Mouse (Mus musculus): ENCODE data around the gene Ccdc146. TPM values are rescaled to one million over a fixed set of nuclear protein-coding genes. Genes with fewer than 3 reads are reported as not detected.
"Not testable (repeated sequence)": the region's sequence is repeated elsewhere in the genome, so short reads cannot be mapped to it uniquely, and the experiment has no call there.

The Ccdc146 gene
- total RNA-seq, 1 experiment from 2014 or later, result 17.1 TPM

GRCm38 (mm10) chr5:21358648-21359047 lies 65.8 kb downstream of the Ccdc146 start:
- no peak for ATAC-seq (ENCODE audit: extremely low read depth, insufficient number of reproducible peaks, low FRiP score, poor library complexity, severe bottlenecking)

- ATAC-seq (ENCODE audit: extremely low read depth, insufficient number of reproducible peaks, low FRiP score, poor library complexity, severe bottlenecking), result no peak
These were observed 72.8 kb downstream of the Ccdc146 start for GRCm38 (mm10) chr5:21351678-21352077.

- ATAC-seq (ENCODE audit: extremely low read depth, insufficient number of reproducible peaks, low FRiP score, poor library complexity, severe bottlenecking), result no peak
These were observed 76.1 kb downstream of the Ccdc146 start for GRCm38 (mm10) chr5:21348366-21348765.

DNA sequence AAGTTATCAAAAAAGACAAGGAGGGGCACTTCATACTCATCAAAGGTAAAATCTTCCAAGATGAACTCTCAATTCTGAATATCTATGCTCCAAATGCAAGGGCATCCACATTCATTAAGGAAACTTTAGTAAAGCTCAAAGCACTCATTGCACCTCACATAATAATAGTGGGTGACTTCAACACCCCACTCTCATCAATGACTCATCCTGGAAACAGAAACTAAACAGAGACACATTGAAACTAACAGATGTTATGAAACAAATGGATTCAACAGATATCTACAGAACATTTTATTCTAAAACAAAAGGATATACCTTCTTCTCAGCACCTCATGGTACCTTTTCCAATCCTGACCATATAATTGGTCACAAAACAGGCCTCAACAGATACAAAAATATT lies 82.2 kb downstream of the Ccdc146 start:
- ATAC-seq (ENCODE audit: extremely low read depth, insufficient number of reproducible peaks, low FRiP score, poor library complexity, severe bottlenecking), result not testable (repeated sequence)

GRCm38 (mm10) chr5:21332119-21332518 lies 92.4 kb downstream of the Ccdc146 start:
- peak; percentile 85 for ATAC-seq (ENCODE audit: extremely low read depth, insufficient number of reproducible peaks, low FRiP score, poor library complexity, severe bottlenecking)

- peak; percentile 43 for ATAC-seq (ENCODE audit: extremely low read depth, insufficient number of reproducible peaks, low FRiP score, poor library complexity, severe bottlenecking)
These were observed 92.8 kb downstream of the Ccdc146 start for GRCm38 (mm10) chr5:21331656-21332055.

- no peak for ATAC-seq (ENCODE audit: extremely low read depth, insufficient number of reproducible peaks, low FRiP score, poor library complexity, severe bottlenecking)
These were observed 94.5 kb downstream of the Ccdc146 start for GRCm38 (mm10) chr5:21329672-21330665.

GRCm38 (mm10) chr5:21328560-21328959 lies 95.9 kb downstream of the Ccdc146 start:
- ATAC-seq (ENCODE audit: extremely low read depth, insufficient number of reproducible peaks, low FRiP score, poor library complexity, severe bottlenecking), result no peak

DNA sequence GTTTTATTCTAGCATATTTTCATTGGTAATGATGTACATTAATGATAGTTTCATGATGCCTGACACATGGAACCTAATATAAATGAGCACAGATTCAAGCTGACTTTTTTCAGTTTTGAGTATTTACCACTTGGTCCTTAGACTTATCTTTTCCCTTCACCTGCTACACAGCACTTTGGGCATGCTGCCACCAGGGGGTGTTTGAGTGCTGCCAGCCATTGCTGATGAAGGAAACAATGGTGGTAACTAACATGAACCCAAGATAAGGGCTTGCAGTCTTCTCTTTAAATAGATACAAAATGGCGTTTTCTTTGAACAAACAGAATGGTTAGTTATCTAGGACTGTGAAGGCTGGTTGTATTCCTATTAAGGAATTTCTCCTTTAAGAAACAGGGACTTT lies 98.0 kb downstream of the Ccdc146 start:
- ATAC-seq (ENCODE audit: extremely low read depth, insufficient number of reproducible peaks, low FRiP score, poor library complexity, severe bottlenecking), result peak; percentile 97

DNA sequence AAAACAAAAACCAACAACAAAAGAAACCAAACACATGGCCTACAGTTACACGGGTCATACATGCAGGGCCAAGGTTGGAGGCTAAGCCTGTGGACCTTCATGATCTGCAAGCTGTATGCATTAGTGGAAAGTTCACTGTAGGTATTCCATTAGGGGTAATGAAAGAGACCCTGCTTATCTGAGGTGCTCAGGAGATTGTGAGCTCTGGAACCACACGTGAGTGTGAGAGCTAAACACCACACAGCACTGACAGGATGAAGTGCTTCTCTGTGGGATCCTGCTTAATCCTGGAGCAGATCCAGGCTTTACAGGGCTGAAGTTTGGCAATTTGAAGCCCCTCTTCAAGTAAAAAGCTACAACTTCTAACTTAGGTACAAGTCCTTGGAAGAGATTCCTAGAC lies 104.3 kb downstream of the Ccdc146 start:
- ATAC-seq (ENCODE audit: extremely low read depth, insufficient number of reproducible peaks, low FRiP score, poor library complexity, severe bottlenecking), result no peak

- no peak for ATAC-seq (ENCODE audit: extremely low read depth, insufficient number of reproducible peaks, low FRiP score, poor library complexity, severe bottlenecking)
These were observed 109.8 kb downstream of the Ccdc146 start for GRCm38 (mm10) chr5:21314696-21315095.

GRCm38 (mm10) chr5:21307165-21307564 lies 117.3 kb downstream of the Ccdc146 start:
- no peak for ATAC-seq (ENCODE audit: extremely low read depth, insufficient number of reproducible peaks, low FRiP score, poor library complexity, severe bottlenecking)

- ATAC-seq (ENCODE audit: extremely low read depth, insufficient number of reproducible peaks, low FRiP score, poor library complexity, severe bottlenecking), result no peak
These were observed 123.5 kb downstream of the Ccdc146 start for GRCm38 (mm10) chr5:21301011-21301410.

DNA sequence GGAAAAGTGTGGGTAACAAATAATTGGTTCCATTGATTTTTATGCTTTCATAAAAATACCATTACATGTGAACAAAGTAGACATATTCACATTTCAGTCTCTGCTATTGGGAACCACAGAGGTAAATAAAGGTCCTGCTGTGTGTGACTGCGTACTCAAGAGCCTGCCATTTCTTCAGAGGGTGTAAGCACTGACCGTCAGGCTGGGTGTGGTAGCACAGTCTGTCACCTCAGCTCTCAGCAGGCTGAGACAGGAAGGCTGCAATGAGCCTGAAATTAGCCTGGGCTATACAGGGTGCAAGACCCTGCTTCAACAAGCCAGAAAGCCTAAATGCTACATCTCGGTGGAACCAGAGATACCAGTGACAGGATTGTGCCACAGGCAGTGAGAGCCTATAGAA lies 124.4 kb downstream of the Ccdc146 start:
- ATAC-seq (ENCODE audit: extremely low read depth, insufficient number of reproducible peaks, low FRiP score, poor library complexity, severe bottlenecking), result no peak

DNA sequence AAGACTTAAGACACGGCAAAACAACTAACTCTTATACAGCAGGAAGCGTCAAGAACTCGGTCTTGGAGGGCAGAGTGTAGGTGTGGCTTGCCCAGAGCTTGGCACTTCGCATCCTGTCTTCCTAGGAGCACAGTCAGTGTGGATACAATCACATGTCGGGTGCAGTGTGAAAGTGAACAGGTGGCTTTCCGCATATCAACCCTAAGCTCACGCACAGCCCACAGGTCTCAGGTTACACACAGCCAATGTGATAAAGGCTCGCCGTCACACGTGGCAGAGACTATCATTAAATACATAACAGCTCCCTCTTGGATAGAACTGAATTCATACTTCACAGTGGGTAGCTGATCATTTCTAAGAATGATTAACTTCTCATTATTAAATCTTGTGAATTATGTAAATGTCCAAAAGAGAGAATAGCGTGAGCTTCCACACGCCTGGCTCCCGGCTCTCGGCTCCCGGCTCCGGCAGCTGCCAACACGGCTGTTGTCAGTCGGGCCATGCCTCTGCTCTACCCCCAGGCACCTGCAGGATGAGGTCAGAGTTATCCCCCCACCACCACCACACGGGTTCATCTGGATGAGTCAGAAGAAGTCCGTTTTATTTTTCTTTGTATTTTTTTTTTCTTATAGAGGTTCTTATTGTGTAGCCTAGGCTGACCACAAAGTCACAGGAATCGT lies 125.3 kb downstream of the Ccdc146 start:
- ATAC-seq (ENCODE audit: extremely low read depth, insufficient number of reproducible peaks, low FRiP score, poor library complexity, severe bottlenecking), result no peak

GRCm38 (mm10) chr5:21295683-21296082 lies 128.8 kb downstream of the Ccdc146 start:
- peak; percentile 81 for ATAC-seq (ENCODE audit: extremely low read depth, insufficient number of reproducible peaks, low FRiP score, poor library complexity, severe bottlenecking)

GRCm38 (mm10) chr5:21290594-21290993 lies 133.9 kb downstream of the Ccdc146 start:
- ATAC-seq (ENCODE audit: extremely low read depth, insufficient number of reproducible peaks, low FRiP score, poor library complexity, severe bottlenecking), result no peak

DNA sequence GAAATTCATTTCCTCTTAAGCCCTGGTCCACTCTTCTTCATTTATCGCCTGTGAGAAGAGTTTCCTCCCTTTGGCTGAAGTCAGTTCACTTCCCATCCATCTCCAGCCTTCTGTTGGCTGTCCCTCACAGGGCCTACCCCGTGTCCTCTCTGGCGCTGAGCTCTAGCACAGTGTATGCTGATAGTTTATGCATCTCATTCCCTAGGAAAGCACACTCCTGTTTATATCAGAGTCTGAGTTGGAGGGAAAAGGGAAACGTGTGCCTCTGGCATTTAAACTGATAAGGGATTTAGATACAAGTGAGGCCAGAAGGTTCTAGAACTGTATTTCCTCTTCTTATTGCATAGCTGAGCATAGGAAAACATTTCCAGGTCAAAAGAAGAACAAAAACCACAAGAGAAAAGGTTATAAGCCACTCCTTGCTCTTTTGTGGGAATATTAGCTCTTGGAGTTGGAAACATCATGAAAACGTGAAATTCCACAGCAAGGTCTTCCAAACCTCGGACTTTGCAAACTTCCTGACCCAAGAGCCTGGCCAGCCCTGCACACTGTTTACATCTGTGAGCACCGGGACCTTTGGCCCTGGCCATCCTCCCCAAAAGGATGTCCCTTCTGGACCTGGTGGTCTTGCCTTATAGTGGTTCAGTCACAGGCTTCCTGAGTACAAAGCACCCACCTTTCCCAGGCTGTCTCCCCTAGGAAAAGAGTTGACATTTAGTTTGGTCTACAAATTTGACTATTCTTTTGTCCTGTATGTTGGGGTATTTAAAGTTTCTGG lies 135.6 kb downstream of the Ccdc146 start:
- ATAC-seq (ENCODE audit: extremely low read depth, insufficient number of reproducible peaks, low FRiP score, poor library complexity, severe bottlenecking), result no peak

GRCm38 (mm10) chr5:21283356-21284062 lies 141.0 kb downstream of the Ccdc146 start:
- ATAC-seq (ENCODE audit: extremely low read depth, insufficient number of reproducible peaks, low FRiP score, poor library complexity, severe bottlenecking), result no peak
